Mouse (Mus musculus) heart, postnatal 0 days (tissue): ENCODE results near the gene Rai1.

Experiments used
- CTCF ChIP-seq: IDR thresholded peaks from 2 replicates; pipeline ENCODE4 v1.5.1; 2016; ENCODE audit warnings: antibody characterized with exemption, control low read depth, low read depth
- EP300 ChIP-seq: IDR thresholded peaks from 2 replicates; pipeline ENCODE4 v1.6.1; 2016; ENCODE audit warnings: antibody characterized with exemption, low read depth

DNA sequence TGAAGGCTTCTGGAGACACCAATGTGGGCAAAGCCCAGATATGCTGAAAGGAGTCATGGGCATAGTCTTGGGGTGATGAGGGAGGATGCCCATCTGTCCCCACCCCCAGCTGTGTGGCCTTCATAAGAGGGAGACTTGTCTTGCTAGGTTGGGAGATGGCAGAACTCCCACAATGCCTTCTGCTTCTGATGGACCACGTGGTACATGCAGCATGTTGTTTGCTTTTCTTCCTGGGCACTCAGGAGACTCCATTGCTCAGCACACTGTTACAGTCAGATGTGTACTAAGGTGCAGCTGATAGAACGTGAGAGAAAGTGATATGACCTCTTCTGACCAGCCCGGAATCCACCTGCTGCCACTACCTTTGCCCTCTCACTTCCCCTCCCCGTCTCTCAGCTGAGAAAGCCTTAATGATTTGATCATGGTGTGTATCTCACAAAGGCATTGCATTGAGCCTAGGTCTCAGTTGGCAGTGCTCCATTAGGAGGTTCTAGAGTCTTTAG is 43.3 kb upstream of the Rai1 start:
- no peak for TF ChIP-seq CTCF
- no peak for TF ChIP-seq EP300
